Mouse (Mus musculus) right cerebral cortex, adult 2 months (tissue): Measurements from ENCODE around the gene 1600014C10Rik.

Experiments used
- DNase-seq, 2 experiments: peaks; one replicate each; pipeline ENCODE4 v3.0.0; 2021 to 2022; ENCODE audit warnings: low spot score in 2 of 2

The 1600014C10Rik gene

GRCm38 (mm10) chr7:38183709-38184417 lies 846 bp downstream of the 1600014C10Rik start:
- DNase-seq: peak; percentile 86 to 89

DNA sequence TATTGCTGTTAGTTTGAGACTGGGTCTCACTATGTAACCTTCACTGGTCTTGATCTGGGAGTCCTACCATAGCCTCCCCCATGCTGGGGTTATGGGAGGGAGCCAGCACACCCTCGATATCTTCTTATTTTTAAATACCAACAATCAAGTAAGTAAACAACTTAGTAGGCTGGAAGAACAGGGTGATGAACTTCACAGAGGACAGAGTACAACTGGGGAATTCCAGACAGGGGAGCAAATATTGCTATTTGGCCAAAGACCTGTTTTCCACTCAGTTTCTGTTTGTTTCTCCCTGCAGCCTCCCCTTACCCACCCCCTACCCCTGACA lies 1.4 kb downstream of the 1600014C10Rik start:
- no peak for DNase-seq

GRCm38 (mm10) chr7:38184786-38185185 lies 1.8 kb downstream of the 1600014C10Rik start:
- no peak for DNase-seq

DNA sequence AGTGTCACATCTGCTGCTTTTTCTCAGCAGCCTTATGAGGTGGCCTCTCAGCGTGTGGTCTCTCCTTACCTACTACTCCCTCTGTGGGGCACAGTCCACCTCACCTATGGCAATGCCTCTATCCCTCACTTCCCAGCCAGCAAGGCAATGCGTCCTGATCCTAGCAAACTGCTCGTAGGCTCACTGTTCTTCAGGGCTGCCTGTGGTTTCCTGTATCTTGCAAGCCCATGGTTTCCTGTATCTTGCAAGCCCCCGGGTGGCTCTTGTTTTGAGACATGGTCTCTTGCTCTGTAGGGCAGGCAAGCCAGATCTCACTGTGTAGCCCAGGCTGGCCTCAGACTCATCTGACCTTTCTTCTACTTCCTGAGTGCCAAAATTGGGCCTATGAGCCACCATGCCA lies 3.8 kb downstream of the 1600014C10Rik start:
- DNase-seq: no peak

DNA sequence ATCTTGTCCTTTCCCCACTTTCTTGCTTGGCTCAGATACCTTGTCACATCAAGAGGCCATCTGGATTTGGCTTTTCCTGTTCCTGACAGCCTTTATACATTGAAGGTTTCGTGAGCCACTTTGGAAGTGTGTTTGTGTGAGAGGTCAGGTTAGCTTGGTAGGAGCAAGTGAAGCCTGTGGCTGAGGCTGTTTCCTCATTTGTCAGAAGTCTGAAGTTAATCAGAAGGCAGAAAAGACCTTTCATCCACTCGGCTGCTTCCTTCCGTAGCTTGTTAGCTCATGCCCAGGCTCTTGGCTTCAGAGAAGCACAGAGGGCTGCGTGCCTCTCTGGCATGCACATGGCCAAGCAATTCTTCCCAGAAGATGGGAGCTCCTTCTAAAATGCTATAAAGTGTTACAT lies 4.8 kb downstream of the 1600014C10Rik start:
- no peak for DNase-seq

DNA sequence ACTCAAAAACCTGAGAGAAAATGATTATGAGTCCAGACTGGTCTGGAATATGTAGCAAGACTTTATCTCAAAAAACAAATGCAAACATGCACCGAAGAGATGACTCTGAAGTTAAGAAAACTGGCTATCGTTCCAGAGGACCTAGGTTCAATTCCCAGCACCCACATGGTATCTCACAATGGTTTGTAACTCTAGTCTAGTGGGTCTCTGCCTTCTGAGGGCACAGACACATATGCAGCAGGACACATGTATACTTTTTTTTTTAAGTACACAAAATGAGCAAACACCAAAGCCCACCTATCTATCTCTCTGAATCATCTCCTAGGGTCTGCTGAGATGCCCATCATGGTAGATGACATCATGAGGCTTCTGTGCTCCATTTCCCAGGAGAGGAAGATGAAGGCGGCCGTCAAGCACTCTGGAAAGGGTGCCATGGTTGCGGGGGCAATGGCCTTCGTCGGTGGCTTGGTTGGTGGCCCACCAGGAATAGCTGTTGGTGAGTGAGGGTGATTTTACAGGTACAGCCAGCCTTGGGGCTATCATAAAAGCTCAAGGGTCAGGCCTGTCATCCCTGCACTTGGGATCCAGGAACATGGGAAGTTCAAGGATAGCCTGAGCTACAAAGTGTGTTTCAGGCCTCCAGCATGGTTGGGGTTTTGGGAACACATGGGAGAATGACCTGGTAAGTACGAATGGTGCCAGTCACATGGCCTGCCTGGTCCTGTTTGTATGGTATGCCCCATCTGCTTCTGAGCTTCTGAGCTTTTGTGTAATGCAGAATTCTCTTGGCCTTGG lies 5.5 kb downstream of the 1600014C10Rik start:
- no peak for DNase-seq

GRCm38 (mm10) chr7:38189136-38189982 lies 6.3 kb downstream of the 1600014C10Rik start:
- DNase-seq: peak in 1 of 2 experiments; percentile 28

DNA sequence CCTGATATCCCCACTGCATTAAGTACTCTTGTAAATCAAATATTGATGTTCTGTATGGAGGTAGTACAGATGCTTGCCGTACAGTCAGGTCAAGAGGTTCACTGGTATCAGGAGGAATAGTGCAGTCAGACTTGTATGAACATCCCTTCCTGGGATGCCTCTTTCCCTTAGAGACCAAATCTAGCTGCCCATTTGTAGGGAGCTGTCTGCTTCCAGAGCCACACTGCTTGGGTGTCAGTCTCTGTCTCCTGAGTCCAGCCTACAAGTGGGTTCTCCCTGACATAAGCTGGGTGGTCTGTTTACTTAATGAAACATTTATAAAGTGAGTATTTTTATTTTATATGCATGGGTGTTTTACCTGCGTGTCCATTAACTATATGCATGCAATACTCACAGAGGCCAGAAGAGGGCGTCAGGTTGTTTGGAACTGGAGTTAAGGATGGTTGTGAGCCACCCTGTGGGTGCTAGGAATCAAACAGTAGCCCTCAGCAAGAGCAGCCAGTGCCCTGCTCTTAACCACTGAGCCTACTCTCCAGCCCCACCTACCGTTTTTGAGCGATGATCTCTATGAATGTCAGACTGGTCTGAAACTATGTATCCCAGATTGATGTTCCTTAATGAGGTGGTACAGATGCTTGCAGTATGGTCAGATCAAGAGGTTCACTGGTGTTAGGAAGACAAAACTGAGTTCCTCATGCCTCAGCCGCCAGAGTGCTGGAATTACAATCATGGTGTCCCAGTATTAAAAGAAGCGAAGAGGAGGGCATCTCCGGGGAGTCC lies 7.2 kb downstream of the 1600014C10Rik start:
- no peak for DNase-seq

- DNase-seq: no peak
Measured at GRCm38 (mm10) chr7:38191146-38191545, 8.1 kb downstream of the 1600014C10Rik start.

GRCm38 (mm10) chr7:38191571-38191970 lies 8.6 kb downstream of the 1600014C10Rik start:
- no peak for DNase-seq

DNA sequence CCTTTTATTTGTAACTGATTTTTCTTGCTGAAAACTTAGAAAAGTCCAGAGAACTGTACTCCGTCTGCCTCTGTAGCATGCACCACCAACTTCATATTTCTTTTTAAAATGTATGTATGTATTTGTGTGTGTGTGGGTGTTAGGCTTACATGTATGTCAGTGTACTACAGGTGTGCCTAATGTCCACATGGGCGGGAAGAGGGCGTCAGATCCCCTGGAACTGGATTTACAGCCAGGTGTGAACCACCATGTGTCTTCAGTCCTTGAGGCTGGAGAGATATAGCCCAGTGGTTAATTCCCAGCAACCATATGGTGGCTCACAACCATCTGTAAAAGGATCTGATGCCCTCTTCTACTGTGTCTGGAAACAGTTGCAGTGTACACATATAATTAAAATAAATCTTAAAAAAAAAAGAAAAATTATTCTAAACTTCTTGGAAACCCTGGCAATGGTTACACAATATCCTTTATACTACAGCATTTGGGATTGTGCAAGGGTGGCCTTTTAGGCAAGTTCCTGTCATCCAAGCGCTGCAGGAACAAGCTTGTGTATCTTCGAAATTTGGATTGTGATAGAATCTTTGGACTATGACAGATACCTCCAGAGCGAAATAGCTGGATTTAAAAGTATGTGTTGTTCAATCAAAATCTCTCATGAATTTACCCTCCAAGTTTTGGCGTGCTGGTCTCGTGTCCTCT lies 17.0 kb downstream of the 1600014C10Rik start:
- DNase-seq: no peak

GRCm38 (mm10) chr7:38200606-38201289 lies 17.7 kb downstream of the 1600014C10Rik start:
- peak; percentile 89 to 93 for DNase-seq

GRCm38 (mm10) chr7:38201290-38201658 lies 18.3 kb downstream of the 1600014C10Rik start:
- no peak for DNase-seq

DNA sequence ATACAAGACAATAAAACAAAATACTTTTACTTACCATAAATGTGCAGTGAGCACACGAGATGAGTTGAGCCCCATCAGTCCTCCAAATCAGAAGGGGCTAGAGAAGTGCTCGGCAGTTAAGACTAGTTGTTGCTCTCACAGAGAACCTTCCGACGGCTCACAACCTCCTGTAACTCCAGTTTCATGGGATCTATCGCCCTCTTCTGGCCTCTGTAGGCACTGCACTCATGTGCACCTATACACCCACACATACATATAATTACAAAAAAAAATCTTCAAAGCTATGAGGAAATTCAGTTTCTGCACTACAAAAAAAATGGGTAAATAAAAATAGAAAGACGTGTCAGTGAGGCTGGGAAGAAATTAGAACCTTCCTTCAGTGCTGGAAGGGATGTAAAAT lies 21.3 kb downstream of the 1600014C10Rik start:
- no peak for DNase-seq

- DNase-seq: no peak
Measured at GRCm38 (mm10) chr7:38205801-38206200, 22.8 kb downstream of the 1600014C10Rik start.

DNA sequence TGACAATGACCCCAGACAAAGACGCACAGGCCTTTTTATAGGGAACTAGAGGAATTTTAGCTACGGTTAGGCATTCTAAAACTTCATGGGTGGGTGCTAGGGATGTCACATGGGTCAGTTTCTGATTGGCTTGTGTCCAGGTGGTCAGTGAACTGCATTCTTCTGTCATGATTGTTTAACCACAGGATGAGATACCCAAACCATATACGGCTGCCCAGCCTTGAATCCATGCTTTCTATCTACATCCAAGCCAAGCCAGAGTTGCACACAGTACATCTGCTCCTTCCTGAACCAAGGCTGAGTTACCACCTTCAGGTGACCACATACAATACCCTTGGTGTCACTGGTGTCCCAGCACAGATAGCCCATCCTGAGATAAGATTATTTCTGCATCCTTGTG lies 23.5 kb downstream of the 1600014C10Rik start:
- no peak for DNase-seq

DNA sequence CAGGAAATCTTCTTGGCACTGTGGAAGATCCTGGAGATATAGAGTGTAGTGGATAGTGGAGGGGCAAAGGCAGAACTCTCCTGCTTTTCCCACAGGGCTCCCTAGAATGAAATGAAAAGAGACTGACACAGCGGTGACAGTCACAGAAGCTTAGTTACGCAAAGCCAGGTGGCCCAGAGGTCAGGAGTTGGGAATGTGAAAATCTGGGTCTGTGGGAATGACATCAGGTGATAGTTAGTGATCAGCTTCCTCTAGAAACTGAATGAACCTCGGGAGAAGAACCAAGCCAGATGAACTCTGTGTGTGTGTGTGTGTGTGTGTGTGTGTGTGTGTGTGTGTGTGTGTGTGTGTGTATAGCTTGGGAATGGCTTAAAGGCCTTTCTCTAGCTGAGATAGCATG lies 26.0 kb downstream of the 1600014C10Rik start:
- no peak for DNase-seq

DNA sequence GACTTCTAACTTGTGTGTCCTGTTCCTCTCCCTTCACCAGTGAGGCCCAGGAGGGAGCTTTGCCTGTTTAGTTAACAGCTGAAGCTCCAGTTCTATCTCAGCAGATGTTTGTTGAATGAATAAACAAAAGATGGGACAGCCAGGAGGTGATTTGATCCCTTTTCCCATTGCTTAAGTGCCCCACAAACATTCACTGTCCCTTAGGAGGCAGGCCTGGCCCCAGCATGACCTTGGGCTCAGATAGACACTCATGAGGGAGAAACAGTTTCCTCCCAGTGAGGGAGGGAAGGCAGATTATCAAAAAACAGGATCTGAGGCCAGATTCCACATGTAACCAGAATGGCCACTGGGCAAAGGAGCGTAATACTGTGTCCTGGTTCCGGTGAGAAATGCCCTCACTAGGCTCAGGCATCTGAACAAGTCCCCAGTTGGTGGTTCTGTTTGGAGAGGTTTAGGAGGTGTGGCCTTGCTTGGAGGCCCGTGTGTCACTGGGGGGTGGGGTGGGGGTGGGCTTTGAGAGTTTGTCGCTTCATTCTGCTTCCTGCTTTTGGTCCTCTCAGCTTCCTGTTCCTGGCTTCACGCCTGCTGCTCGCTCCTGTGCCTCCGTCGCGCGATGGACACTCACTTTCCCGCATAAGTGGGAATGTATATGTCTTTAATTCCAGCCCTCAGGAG lies 26.6 kb downstream of the 1600014C10Rik start:
- DNase-seq: no peak

DNA sequence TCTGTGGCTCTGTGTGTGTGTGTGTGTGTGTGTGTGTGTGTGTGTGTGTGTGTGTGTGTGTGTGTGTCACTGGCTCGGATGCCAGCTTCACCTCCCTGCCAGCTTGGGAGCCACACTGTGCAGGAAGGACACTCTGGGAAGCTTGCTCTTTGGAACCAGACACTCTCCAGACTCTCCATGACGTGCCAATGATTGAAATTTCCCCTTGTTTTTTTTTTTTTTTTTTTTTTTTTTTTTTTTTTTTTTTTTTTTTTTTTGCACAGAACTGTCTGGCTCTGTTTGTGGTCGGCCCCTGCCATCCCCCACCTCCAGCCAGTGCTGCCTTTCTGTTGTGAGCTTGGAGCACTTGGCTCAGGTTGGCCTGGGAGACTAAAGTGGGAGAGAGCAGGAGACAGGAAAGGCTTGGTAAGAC lies 29.6 kb downstream of the 1600014C10Rik start:
- DNase-seq: no peak
